Mouse (Mus musculus): ENCODE results near the gene Zfp94.

GRCm38 (mm10) chr7:24346444-24346843 is 30.0 kb upstream of the Zfp94 start:
- peak; percentile 40 for TF ChIP-seq CTCF (conservative IDR thresholded peaks at IDR 0.05; ENCODE audit: low read length)
- no peak for TF ChIP-seq NANOG (IDR thresholded peaks at IDR 0.05; ENCODE audit: borderline replicate concordance, low read length)
- TF ChIP-seq POU5F1 (IDR thresholded peaks at IDR 0.05; ENCODE audit: borderline replicate concordance, low read length), result no peak
